Mouse (Mus musculus): ENCODE measurements around the gene Bcl2. TPM values are rescaled to one million over a fixed set of nuclear protein-coding genes. Genes with fewer than 3 reads are reported as not detected.

Gene Bcl2
- total and polyA plus RNA-seq, 2 experiments from 2014 or later: 9.8 to 13.1 TPM

GRCm38 (mm10) chr1:106561085-106561760, 152.9 kb downstream of the Bcl2 start:
- ATAC-seq (no peak), DNase-seq (ENCODE audit: low spot score) (no peak)
- peaks cover 6% of the 10 kb centered on the region; the same call in 1 of the 2 replicates for H3K4me1 ChIP-seq (ENCODE audit: insufficient read depth, low read length)
- H3K9me3 ChIP-seq (ENCODE audit: low read length): no peaks in the 10 kb centered on the region
- no peaks in the 10 kb centered on the region for H3K36me3 ChIP-seq (ENCODE audit: insufficient read depth, low read length)
- 69% methylated on average over 11 of the region's 11 CpGs for WGBS
- no peak for TF ChIP-seq CTCF (IDR thresholded peaks at IDR 0.05; ENCODE audit: low read depth)
- H3K27ac ChIP-seq: no peak overlapping the region
- no peak overlapping the region for H3K9ac ChIP-seq (replicated peaks; ENCODE audit: low read length)
- H3K27me3 ChIP-seq (ENCODE audit: insufficient read depth, low read length): no peaks in the 10 kb centered on the region
- no peak overlapping the region for H3K4me2 ChIP-seq (ENCODE audit: low read depth, low read length)
- no peak overlapping the region for H3K4me3 ChIP-seq (ENCODE audit: low read length)

GRCm38 (mm10) chr1:106560105-106560504, 154.0 kb downstream of the Bcl2 start:
- Histone ChIP-seq H3K4me3 (ENCODE audit: low read length) (no peak overlapping the region), H3K4me1 (ENCODE audit: insufficient read depth, low read length) (peaks cover 6% of the 10 kb centered on the region; the same call in 1 of the 2 replicates), H3K9ac (replicated peaks; ENCODE audit: low read length) (no peak overlapping the region), H3K9me3 (ENCODE audit: low read length) (no peaks in the 10 kb centered on the region), H3K27ac (no peak overlapping the region; the same call in 1 of the 2 replicates), H3K36me3 (ENCODE audit: insufficient read depth, low read length) (no peaks in the 10 kb centered on the region), H3K27me3 (ENCODE audit: insufficient read depth, low read length) (no peaks in the 10 kb centered on the region), H3K4me2 (ENCODE audit: low read depth, low read length) (no peak overlapping the region)
- no peak for TF ChIP-seq CTCF (IDR thresholded peaks at IDR 0.05; ENCODE audit: low read depth)
- peak; percentile 31 for DNase-seq (ENCODE audit: low spot score)
- 55% methylated on average over 3 of the region's 3 CpGs for WGBS
- ATAC-seq: no peak

- no peaks in the 10 kb centered on the region for H3K27me3 ChIP-seq (ENCODE audit: insufficient read depth, low read length)
- H3K27ac ChIP-seq: no peak overlapping the region
- no peaks in the 10 kb centered on the region for H3K36me3 ChIP-seq (ENCODE audit: insufficient read depth, low read length)
- H3K4me3 ChIP-seq (ENCODE audit: low read length): no peak overlapping the region
- no peak for ATAC-seq
- DNase-seq (ENCODE audit: low spot score): no peak
- peaks cover 6% of the 10 kb centered on the region; the same call in 1 of the 2 replicates for H3K4me1 ChIP-seq (ENCODE audit: insufficient read depth, low read length)
- TF ChIP-seq CTCF (IDR thresholded peaks at IDR 0.05; ENCODE audit: low read depth): no peak
- H3K4me2 ChIP-seq (ENCODE audit: low read depth, low read length): no peak overlapping the region
- no peaks in the 10 kb centered on the region for H3K9me3 ChIP-seq (ENCODE audit: low read length)
- WGBS: 78% methylated on average over 2 of the region's 2 CpGs
- no peak overlapping the region for H3K9ac ChIP-seq (replicated peaks; ENCODE audit: low read length)
Observed at GRCm38 (mm10) chr1:106559116-106559605, 154.9 kb downstream of the Bcl2 start.

GRCm38 (mm10) chr1:106555498-106556168, 158.4 kb downstream of the Bcl2 start:
- Histone ChIP-seq H3K9ac (replicated peaks; ENCODE audit: low read length) (no peak overlapping the region), H3K36me3 (ENCODE audit: insufficient read depth, low read length) (no peaks in the 10 kb centered on the region), H3K27ac (no peak overlapping the region), H3K27me3 (ENCODE audit: insufficient read depth, low read length) (no peaks in the 10 kb centered on the region), H3K9me3 (ENCODE audit: low read length) (no peaks in the 10 kb centered on the region), H3K4me2 (ENCODE audit: low read depth, low read length) (no peak overlapping the region), H3K4me3 (ENCODE audit: low read length) (no peak overlapping the region), H3K4me1 (ENCODE audit: insufficient read depth, low read length) (peaks cover 6% of the 10 kb centered on the region; the same call in 1 of the 2 replicates)
- TF ChIP-seq CTCF (IDR thresholded peaks at IDR 0.05; ENCODE audit: low read depth): no peak
- DNase-seq (ENCODE audit: low spot score) (no peak), ATAC-seq (no peak)
- WGBS: 82% methylated on average over 9 of the region's 9 CpGs

GRCm38 (mm10) chr1:106553846-106554802, 159.9 kb downstream of the Bcl2 start:
- Histone ChIP-seq H3K9ac (replicated peaks; ENCODE audit: low read length) (no peak overlapping the region), H3K36me3 (ENCODE audit: insufficient read depth, low read length) (no peaks in the 10 kb centered on the region), H3K4me3 (ENCODE audit: low read length) (no peak overlapping the region), H3K27me3 (ENCODE audit: insufficient read depth, low read length) (no peaks in the 10 kb centered on the region), H3K27ac (no peak overlapping the region), H3K9me3 (ENCODE audit: low read length) (no peaks in the 10 kb centered on the region), H3K4me1 (ENCODE audit: insufficient read depth, low read length) (no peaks in the 10 kb centered on the region), H3K4me2 (ENCODE audit: low read depth, low read length) (no peak overlapping the region)
- no peak for DNase-seq (ENCODE audit: low spot score)
- 84% methylated on average over 8 of the region's 8 CpGs for WGBS
- TF ChIP-seq CTCF (IDR thresholded peaks at IDR 0.05; ENCODE audit: low read depth): no peak
- no peak for ATAC-seq

- H3K36me3 ChIP-seq (ENCODE audit: insufficient read depth, low read length): no peaks in the 10 kb centered on the region
Observed at GRCm38 (mm10) chr1:106552856-106553255, 161.2 kb downstream of the Bcl2 start.

More at GRCm38 (mm10) chr1:106552856-106553255, 161.2 kb downstream of the Bcl2 start:
- WGBS: 52% methylated on average over 7 of the region's 7 CpGs
- no peak for DNase-seq (ENCODE audit: low spot score)
- peak; percentile 33 for ATAC-seq
- Histone ChIP-seq H3K4me2 (ENCODE audit: low read depth, low read length) (no peak overlapping the region), H3K27me3 (ENCODE audit: insufficient read depth, low read length) (no peaks in the 10 kb centered on the region), H3K4me1 (ENCODE audit: insufficient read depth, low read length) (no peaks in the 10 kb centered on the region), H3K9ac (replicated peaks; ENCODE audit: low read length) (no peak overlapping the region), H3K9me3 (ENCODE audit: low read length) (no peaks in the 10 kb centered on the region), H3K27ac (no peak overlapping the region), H3K4me3 (ENCODE audit: low read length) (no peak overlapping the region)
- TF ChIP-seq CTCF (IDR thresholded peaks at IDR 0.05; ENCODE audit: low read depth): no peak

Measured in hindbrain, postnatal 0 days (tissue).